Mouse (Mus musculus): ENCODE measurements around the gene Zwilch. TPM values are rescaled to one million over a fixed set of nuclear protein-coding genes. Genes with fewer than 3 reads are reported as not detected.
"Not testable (repeated sequence)": the region's sequence is repeated elsewhere in the genome, so short reads cannot be mapped to it uniquely, and the experiment has no call there.

The Zwilch gene
- polyA plus RNA-seq, 1 experiment = 167 TPM

DNA sequence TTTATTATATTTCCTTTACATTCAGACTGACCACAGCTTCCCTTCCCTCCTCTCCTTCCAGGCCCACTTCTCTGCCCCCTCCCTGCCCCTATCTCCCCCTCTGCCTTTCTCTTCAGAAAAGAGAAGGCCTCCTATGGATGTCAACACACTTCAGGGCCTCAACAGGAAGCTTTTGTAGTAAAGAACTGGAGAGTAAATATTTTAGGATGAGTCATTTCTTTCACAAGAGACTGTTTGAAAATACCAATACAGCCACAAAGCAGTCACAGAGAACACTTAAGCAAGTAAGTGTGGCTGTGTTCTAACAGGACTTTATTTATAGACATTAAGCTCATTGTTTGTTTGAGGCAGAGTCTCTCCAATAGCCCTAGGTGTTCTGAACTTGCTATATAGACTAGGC lies 29.4 kb upstream of the Zwilch start:
- H3K27me3 ChIP-seq (ENCODE audit: control insufficient read depth, insufficient read depth, low read length, poor library complexity, severe bottlenecking) = no peaks in the 10 kb centered on the region
- no peak overlapping the region for H3K4me3 ChIP-seq (ENCODE audit: low read depth, low read length)
- H3K9me3 ChIP-seq (replicated peaks; ENCODE audit: control insufficient read depth, insufficient read depth, low read length, poor library complexity, severe bottlenecking) = no peaks in the 10 kb centered on the region
- H3K36me3 ChIP-seq (ENCODE audit: control insufficient read depth, insufficient read depth, low read length, poor library complexity, severe bottlenecking) = peaks cover 18% of the 10 kb centered on the region
- H3K27ac ChIP-seq (ENCODE audit: insufficient read depth, low read length) = 0 out of 2 replicates have a peak overlapping the region, but pooled peaks have one; percentile 51
- peaks cover 14% of the 10 kb centered on the region for H3K4me1 ChIP-seq (ENCODE audit: control insufficient read depth, insufficient read depth, low read length)
- H3K9ac ChIP-seq (ENCODE audit: low read depth, poor library complexity, severe bottlenecking) = no peak overlapping the region
- no peak for TF ChIP-seq POLR2A (IDR thresholded peaks at IDR 0.05; ENCODE audit: insufficient read depth, low read length)
- TF ChIP-seq EP300 (IDR thresholded peaks at IDR 0.05; ENCODE audit: insufficient read depth, low read depth, low read length) = no peak
- no peak for TF ChIP-seq CTCF (IDR thresholded peaks at IDR 0.05; ENCODE audit: low read depth, low read length)

DNA sequence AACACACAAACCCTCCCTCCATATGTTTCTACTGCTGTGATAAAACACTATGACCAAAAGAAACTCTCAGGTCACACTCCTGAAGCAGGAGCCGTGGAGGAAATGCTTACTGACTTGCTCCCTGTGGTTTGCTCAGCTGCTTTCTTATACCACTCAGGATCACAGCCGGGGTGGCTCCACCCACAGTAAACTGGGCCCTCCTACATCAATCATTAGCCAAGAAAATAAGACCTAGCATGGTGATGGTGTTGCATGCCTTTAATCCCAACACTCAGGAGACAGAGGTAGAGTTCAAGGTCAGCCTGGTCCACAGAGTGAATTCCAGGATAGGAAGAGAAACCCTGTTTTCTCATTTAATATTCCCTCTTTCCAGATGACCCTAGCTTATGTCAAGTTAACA lies 27.0 kb upstream of the Zwilch start:
- H3K27me3 ChIP-seq (ENCODE audit: control insufficient read depth, insufficient read depth, low read length, poor library complexity, severe bottlenecking) = no peaks in the 10 kb centered on the region
- H3K36me3 ChIP-seq (ENCODE audit: control insufficient read depth, insufficient read depth, low read length, poor library complexity, severe bottlenecking) = peaks cover 10% of the 10 kb centered on the region
- H3K9ac ChIP-seq (ENCODE audit: low read depth, poor library complexity, severe bottlenecking) = no peak overlapping the region
- H3K27ac ChIP-seq (ENCODE audit: insufficient read depth, low read length) = peak overlapping the region; percentile 81
- peaks cover 19% of the 10 kb centered on the region for H3K4me1 ChIP-seq (ENCODE audit: control insufficient read depth, insufficient read depth, low read length)
- H3K4me3 ChIP-seq (ENCODE audit: low read depth, low read length) = no peak overlapping the region
- H3K9me3 ChIP-seq (replicated peaks; ENCODE audit: control insufficient read depth, insufficient read depth, low read length, poor library complexity, severe bottlenecking) = no peaks in the 10 kb centered on the region
- TF ChIP-seq EP300 (IDR thresholded peaks at IDR 0.05; ENCODE audit: insufficient read depth, low read depth, low read length) = no peak
- TF ChIP-seq CTCF (IDR thresholded peaks at IDR 0.05; ENCODE audit: low read depth, low read length) = no peak
- TF ChIP-seq POLR2A (IDR thresholded peaks at IDR 0.05; ENCODE audit: insufficient read depth, low read length) = no peak

GRCm38 (mm10) chr9:64198763-64199418 lies 26.0 kb upstream of the Zwilch start:
- H3K27me3 ChIP-seq (ENCODE audit: control insufficient read depth, insufficient read depth, low read length, poor library complexity, severe bottlenecking); H3K9me3 ChIP-seq (replicated peaks; ENCODE audit: control insufficient read depth, insufficient read depth, low read length, poor library complexity, severe bottlenecking); H3K4me3 ChIP-seq (ENCODE audit: low read depth, low read length); H3K9ac ChIP-seq (ENCODE audit: low read depth, poor library complexity, severe bottlenecking); H3K36me3 ChIP-seq (ENCODE audit: control insufficient read depth, insufficient read depth, low read length, poor library complexity, severe bottlenecking): not testable (repeated sequence)
- Histone ChIP-seq H3K4me1 (ENCODE audit: control insufficient read depth, insufficient read depth, low read length) (peaks cover 19% of the 10 kb centered on the region), H3K27ac (ENCODE audit: insufficient read depth, low read length) (peak overlapping the region; percentile 85)
- peak; percentile 95 for TF ChIP-seq EP300 (IDR thresholded peaks at IDR 0.05; ENCODE audit: insufficient read depth, low read depth, low read length)

- no peak overlapping the region for H3K4me3 ChIP-seq (ENCODE audit: low read depth, low read length)
- H3K9me3 ChIP-seq (replicated peaks; ENCODE audit: control insufficient read depth, insufficient read depth, low read length, poor library complexity, severe bottlenecking) = no peaks in the 10 kb centered on the region
- H3K27me3 ChIP-seq (ENCODE audit: control insufficient read depth, insufficient read depth, low read length, poor library complexity, severe bottlenecking) = no peaks in the 10 kb centered on the region
- TF ChIP-seq CTCF (IDR thresholded peaks at IDR 0.05; ENCODE audit: low read depth, low read length) (no peak), EP300 (IDR thresholded peaks at IDR 0.05; ENCODE audit: insufficient read depth, low read depth, low read length) (no peak), POLR2A (IDR thresholded peaks at IDR 0.05; ENCODE audit: insufficient read depth, low read length) (no peak)
- peaks cover 6% of the 10 kb centered on the region for H3K36me3 ChIP-seq (ENCODE audit: control insufficient read depth, insufficient read depth, low read length, poor library complexity, severe bottlenecking)
- no peak overlapping the region for H3K9ac ChIP-seq (ENCODE audit: low read depth, poor library complexity, severe bottlenecking)
- peaks cover 19% of the 10 kb centered on the region for H3K4me1 ChIP-seq (ENCODE audit: control insufficient read depth, insufficient read depth, low read length)
- peak overlapping the region; percentile 85 for H3K27ac ChIP-seq (ENCODE audit: insufficient read depth, low read length)
Measured at GRCm38 (mm10) chr9:64198068-64198762, 25.3 kb upstream of the Zwilch start.

- Histone ChIP-seq H3K9me3 (replicated peaks; ENCODE audit: control insufficient read depth, insufficient read depth, low read length, poor library complexity, severe bottlenecking) (no peaks in the 10 kb centered on the region), H3K4me1 (ENCODE audit: control insufficient read depth, insufficient read depth, low read length) (peaks cover 18% of the 10 kb centered on the region), H3K9ac (ENCODE audit: low read depth, poor library complexity, severe bottlenecking) (no peak overlapping the region), H3K4me3 (ENCODE audit: low read depth, low read length) (no peak overlapping the region), H3K27me3 (ENCODE audit: control insufficient read depth, insufficient read depth, low read length, poor library complexity, severe bottlenecking) (no peaks in the 10 kb centered on the region), H3K36me3 (ENCODE audit: control insufficient read depth, insufficient read depth, low read length, poor library complexity, severe bottlenecking) (peaks cover 11% of the 10 kb centered on the region), H3K27ac (ENCODE audit: insufficient read depth, low read length) (peak overlapping the region; percentile 85)
- TF ChIP-seq CTCF (IDR thresholded peaks at IDR 0.05; ENCODE audit: low read depth, low read length) (no peak), EP300 (IDR thresholded peaks at IDR 0.05; ENCODE audit: insufficient read depth, low read depth, low read length) (0 out of 2 replicates have a peak, but pooled peaks have one; percentile 38)
Measured at GRCm38 (mm10) chr9:64197524-64197923, 24.6 kb upstream of the Zwilch start.

- no peak for TF ChIP-seq CTCF (IDR thresholded peaks at IDR 0.05; ENCODE audit: low read depth, low read length)
- TF ChIP-seq EP300 (IDR thresholded peaks at IDR 0.05; ENCODE audit: insufficient read depth, low read depth, low read length) = no peak
- TF ChIP-seq POLR2A (IDR thresholded peaks at IDR 0.05; ENCODE audit: insufficient read depth, low read length) = no peak
- Histone ChIP-seq H3K27ac (ENCODE audit: insufficient read depth, low read length) (0 out of 2 replicates have a peak overlapping the region, but pooled peaks have one; percentile 10), H3K4me1 (ENCODE audit: control insufficient read depth, insufficient read depth, low read length) (peaks cover 16% of the 10 kb centered on the region), H3K36me3 (ENCODE audit: control insufficient read depth, insufficient read depth, low read length, poor library complexity, severe bottlenecking) (peaks cover 25% of the 10 kb centered on the region), H3K9ac (ENCODE audit: low read depth, poor library complexity, severe bottlenecking) (no peak overlapping the region), H3K9me3 (replicated peaks; ENCODE audit: control insufficient read depth, insufficient read depth, low read length, poor library complexity, severe bottlenecking) (no peaks in the 10 kb centered on the region), H3K4me3 (ENCODE audit: low read depth, low read length) (no peak overlapping the region), H3K27me3 (ENCODE audit: control insufficient read depth, insufficient read depth, low read length, poor library complexity, severe bottlenecking) (no peaks in the 10 kb centered on the region)
Measured at GRCm38 (mm10) chr9:64195554-64195953, 22.6 kb upstream of the Zwilch start.
